Mouse (Mus musculus) hindbrain, embryonic 13.5 days (tissue): ENCODE results near the gene Sae1. TPM values are rescaled to one million over a fixed set of nuclear protein-coding genes. Genes with fewer than 3 reads are reported as not detected.
"Not testable (repeated sequence)": the region's sequence is repeated elsewhere in the genome, so short reads cannot be mapped to it uniquely, and the experiment has no call there.

Experiments
- ATAC-seq: fragments of 200-750 bp; cut with Nextera tagmentation; 2 replicates; pipeline ENCODE4 v1.8.0; 2017; ENCODE audit warnings: moderate TSS enrichment; ENCODE audit not compliant: low FRiP score
- H3K27ac ChIP-seq: fragments of 300-500 bp; sonication (generic); 2 replicates; pipeline ENCODE4 v1.5.1; 2015; ENCODE audit warnings: inconsistent platforms, mild to moderate bottlenecking, moderate library complexity
- H3K27me3 ChIP-seq: fragments of 300-500 bp; sonication (generic); 2 replicates; pipeline ENCODE4 v1.6.1; 2015; ENCODE audit warnings: mild to moderate bottlenecking, inconsistent platforms
- H3K36me3 ChIP-seq: fragments of 300-500 bp; sonication (generic); 2 replicates; pipeline ENCODE4 v1.6.1; 2015; ENCODE audit warnings: mild to moderate bottlenecking, inconsistent platforms
- H3K4me1 ChIP-seq: fragments of 300-500 bp; sonication (generic); replicated peaks from 2 replicates; pipeline ENCODE4 v1.6.1; 2015; ENCODE audit warnings: inconsistent platforms
- H3K4me2 ChIP-seq: fragments of 300-500 bp; sonication (generic); 2 replicates; pipeline ENCODE4 v1.6.1; 2015; ENCODE audit warnings: inconsistent platforms, mild to moderate bottlenecking, moderate library complexity
- H3K4me3 ChIP-seq: fragments of 300-500 bp; sonication (generic); 2 replicates; pipeline ENCODE4 v1.5.1; 2015; ENCODE audit warnings: mild to moderate bottlenecking, inconsistent platforms
- H3K9ac ChIP-seq: fragments of 300-500 bp; sonication (generic); 2 replicates; pipeline ENCODE4 v1.6.1; 2015; ENCODE audit warnings: mild to moderate bottlenecking, inconsistent platforms
- H3K9me3 ChIP-seq: fragments of 300-500 bp; sonication (generic); 2 replicates; pipeline ENCODE4 v1.6.1; 2016; ENCODE audit warnings: inconsistent platforms
- WGBS: fragments of 180-500 bp; shearing (Covaris S2); methylation state at CpG from one replicate; pipeline ENCODE4 v1.1.7; 2015; 5-methylcytosine and 5-hydroxymethylcytosine counted together
- polyA plus RNA-seq: library from polyadenylated mRNA; unstranded; fragments of >200 nt; fragmentation: Nextera tagmentation; extraction: Ambion mirVana; gene quantifications from 2 replicates; pipeline ENCODE4 v1.2.1, GENCODE M21; 2015

Sae1 gene
- polyA plus RNA-seq, 1 experiment from 2014 or later: 260 TPM

DNA sequence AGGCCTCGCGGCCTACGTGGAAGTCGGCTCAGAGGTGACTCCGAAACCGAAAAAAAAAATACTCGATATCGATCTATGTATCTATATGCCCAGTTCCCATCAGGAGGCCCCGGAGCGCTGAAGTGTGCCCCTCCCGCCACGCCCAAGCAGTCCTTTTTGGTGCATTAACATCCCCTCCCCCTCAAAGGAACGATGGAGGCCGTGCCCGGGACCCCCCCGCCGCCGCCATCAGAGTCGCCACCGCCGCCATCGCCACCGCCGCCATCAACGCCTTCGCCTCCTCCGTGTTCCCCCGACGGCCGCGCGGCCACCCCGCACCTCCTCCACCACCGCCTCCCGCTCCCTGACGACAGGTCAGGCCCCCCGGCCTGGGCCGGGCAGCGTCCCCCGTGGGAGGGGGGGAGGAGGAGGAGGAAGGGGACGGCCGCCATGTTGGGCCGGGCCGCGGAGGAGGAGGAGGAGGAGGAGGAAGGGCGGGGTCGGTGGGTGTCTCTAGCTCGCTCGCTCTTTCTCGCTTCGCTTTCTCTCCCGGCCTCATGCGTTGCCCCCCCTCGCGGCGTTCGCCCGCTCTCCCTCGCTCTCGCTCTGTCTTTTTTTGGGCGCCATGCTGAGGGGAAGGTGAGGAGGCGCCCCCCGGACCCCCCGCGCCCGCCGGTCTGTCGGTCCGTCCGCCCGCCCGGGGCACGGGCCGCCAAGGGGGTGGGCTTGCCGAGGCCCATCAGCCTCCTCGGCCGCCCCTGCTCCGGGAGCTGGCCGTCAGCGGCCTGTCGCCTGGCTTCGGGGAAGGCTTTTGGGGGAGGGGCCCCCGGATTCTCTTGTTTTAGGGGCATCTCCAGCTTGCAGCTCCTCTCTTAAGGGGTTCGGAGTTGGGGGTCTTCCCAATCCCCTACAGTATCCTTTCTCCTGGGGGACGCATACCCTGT lies 13.3 kb upstream of the Sae1 start, which contains the start of gene Zc3h4:
Zc3h4 (plus strand) TSS at position 222 of the 923 bp plus-strand sequence.
- Histone ChIP-seq H3K4me2 (peak within 1 kb of the TSS; percentile 91), H3K36me3 (no peaks in the 10 kb centered on the region), H3K27me3 (no peaks in the 10 kb centered on the region), H3K4me3 (peak within 1 kb of the TSS; percentile 94), H3K9ac (peak within 1 kb of the TSS; percentile 100), H3K27ac (peak within 1 kb of the TSS; percentile 100), H3K4me1 (peaks cover 32% of the 10 kb centered on the region), H3K9me3 (no peaks in the 10 kb centered on the region)
- WGBS: under 1% methylated on average over 56 of the region's 85 CpGs
- ATAC-seq: peak; percentile 41

DNA sequence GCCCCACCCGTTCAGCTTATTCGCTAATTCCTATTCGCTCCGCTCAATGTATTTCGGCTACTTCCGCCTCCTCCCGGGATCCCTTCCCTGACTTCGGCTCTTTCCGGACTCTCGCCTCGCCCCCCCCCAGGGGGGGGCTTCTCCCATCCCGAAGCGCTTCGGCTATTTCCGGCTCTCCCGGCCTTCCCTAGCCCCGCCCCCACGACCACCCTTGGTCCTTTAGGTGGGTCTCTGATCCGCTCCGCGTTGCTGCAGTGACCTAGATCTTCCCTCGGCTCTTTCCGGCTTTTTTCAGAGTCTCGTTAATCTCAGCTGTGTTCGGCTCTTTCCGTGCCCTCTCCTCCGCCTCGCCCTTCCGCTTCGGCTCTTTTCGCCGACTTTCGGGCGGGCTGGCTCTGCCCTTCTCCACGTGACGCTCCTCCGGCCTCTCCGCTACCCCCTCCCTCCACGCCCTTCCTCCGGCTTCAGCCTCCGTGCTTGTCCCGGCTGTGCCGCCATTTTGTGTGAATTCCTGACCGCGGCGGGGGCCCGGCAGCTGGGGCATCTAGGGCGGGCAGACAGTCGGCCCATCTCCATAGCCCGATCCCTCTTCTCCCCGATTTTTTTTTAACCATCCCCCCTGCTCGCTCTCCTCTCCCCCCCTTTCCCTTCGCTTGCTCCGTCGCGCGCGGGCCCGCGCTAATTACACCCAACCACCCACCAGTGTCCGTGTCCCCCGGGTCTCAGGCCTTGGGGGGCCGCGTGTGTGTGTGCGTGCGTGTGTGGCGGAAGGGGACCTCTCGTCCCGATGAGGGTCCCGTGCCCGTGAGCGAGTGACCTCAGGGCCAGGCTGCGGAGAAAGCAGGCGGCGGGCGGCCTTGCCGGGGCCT lies 12.4 kb upstream of the Sae1 start:
- Histone ChIP-seq H3K4me3 (peak overlapping the region; percentile 94), H3K4me2 (peak overlapping the region; percentile 91), H3K4me1 (peaks cover 23% of the 10 kb centered on the region), H3K9me3 (no peaks in the 10 kb centered on the region), H3K9ac (peak overlapping the region; percentile 100), H3K36me3 (no peaks in the 10 kb centered on the region), H3K27me3 (no peaks in the 10 kb centered on the region), H3K27ac (peak overlapping the region; percentile 100)
- ATAC-seq: peak; percentile 96
- 0% methylated on average over 77 of the region's 77 CpGs for WGBS

DNA sequence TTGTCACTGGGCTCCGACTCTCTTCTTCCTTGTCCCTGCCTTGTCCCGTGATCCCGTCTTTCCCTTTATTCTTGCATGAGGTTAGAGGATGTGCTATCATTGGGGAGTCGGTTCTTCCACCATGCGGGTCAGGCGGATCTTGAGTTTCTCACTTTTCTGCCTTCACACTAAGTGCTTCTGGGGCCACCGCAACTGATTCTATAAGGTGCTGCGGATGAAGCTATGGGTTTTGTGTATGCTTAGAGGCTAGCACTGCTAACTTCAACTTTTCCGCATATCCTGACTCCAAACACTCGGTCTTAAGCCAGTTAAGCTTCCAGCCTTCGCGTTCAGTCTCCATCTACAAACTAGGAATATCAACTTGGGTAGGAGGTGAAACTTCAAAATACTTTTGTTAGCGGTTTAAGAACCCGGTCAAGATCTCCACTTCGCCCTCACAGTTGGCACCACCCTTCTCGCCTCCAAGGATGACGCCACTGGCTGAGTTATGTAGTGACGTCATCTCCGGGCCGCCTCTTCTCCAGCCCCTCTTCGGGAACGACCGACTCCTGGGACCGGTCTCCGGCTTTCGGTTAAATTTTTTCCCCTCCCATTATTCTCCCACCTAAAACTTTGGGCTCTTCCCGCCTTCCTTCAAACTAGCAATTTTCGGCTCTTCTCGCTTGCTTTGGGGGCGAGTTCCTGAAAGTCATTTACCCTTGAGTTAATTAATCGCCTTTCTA lies 11.7 kb upstream of the Sae1 start:
- H3K4me1 ChIP-seq: peaks cover 16% of the 10 kb centered on the region
- H3K27ac ChIP-seq: peak overlapping the region; percentile 100
- WGBS: under 1% methylated on average over 31 of the region's 31 CpGs
- peak; percentile 79 for ATAC-seq
- no peaks in the 10 kb centered on the region for H3K36me3 ChIP-seq
- no peaks in the 10 kb centered on the region for H3K9me3 ChIP-seq
- H3K4me3 ChIP-seq: peak overlapping the region; percentile 94
- peak overlapping the region; percentile 63 for H3K9ac ChIP-seq
- no peaks in the 10 kb centered on the region for H3K27me3 ChIP-seq
- H3K4me2 ChIP-seq: peak overlapping the region; percentile 91

DNA sequence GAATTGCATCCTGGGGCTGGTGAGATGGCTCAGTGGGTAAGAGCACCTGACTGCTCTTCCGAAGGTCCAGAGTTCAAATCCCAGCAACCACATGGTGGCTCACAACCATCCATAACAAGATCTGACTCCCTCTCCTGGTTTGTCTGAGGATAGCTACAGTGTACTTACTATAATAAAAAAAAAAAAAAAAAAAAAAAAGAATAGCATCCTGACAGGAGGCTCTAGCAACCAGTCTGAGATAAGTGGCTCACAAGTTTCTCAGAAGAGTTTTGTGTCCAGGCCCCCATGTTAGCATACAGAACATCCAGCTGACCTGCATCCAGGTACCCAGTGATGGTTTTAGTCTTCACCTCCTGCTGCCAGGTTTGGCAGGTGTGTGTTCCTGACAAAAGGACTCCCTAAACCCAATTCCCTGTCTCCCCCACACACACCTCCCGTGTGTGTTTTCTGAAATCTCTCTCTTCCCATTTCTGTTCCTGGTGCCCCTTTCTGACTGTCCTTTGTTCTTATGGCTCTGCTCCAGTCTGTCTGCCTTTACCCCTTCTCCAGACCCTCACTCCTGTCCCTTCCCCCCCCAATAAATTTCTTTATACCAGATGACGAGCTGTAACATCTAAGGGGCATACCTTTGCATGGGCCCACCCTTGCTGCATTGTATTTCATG lies 10.9 kb upstream of the Sae1 start:
- no peaks in the 10 kb centered on the region for H3K36me3 ChIP-seq
- peak overlapping the region; percentile 63 for H3K9ac ChIP-seq
- no peak for ATAC-seq
- H3K27me3 ChIP-seq: no peaks in the 10 kb centered on the region
- 49% methylated on average over 3 of the region's 3 CpGs for WGBS
- peak overlapping the region; percentile 100 for H3K27ac ChIP-seq
- peak overlapping the region; percentile 91 for H3K4me2 ChIP-seq
- H3K4me1 ChIP-seq: peaks cover 11% of the 10 kb centered on the region
- H3K4me3 ChIP-seq: peak overlapping the region; percentile 94
- no peaks in the 10 kb centered on the region for H3K9me3 ChIP-seq

DNA sequence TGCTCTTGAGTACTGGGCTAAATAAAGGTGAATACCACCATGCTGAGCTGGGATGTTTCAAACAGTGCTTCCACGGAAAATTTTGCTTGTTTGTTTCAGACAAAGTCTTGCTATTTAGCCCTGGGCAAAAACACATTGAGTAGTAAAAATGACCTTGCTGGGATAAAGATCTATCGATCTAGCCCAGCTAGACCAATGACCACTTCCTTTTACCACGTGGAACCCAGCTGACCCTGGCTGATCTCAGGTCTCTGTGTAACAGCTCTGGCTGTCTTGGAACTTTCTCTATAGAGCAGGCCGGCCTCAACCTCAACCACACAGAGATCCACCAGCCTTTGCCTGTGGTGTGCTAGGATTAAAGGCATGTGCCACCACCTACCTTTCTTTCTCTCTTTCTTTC lies 9.9 kb upstream of the Sae1 start:
- WGBS: 78% methylated on average over 4 of the region's 4 CpGs
- ATAC-seq: no peak
- no peak overlapping the region for H3K4me2 ChIP-seq

DNA sequence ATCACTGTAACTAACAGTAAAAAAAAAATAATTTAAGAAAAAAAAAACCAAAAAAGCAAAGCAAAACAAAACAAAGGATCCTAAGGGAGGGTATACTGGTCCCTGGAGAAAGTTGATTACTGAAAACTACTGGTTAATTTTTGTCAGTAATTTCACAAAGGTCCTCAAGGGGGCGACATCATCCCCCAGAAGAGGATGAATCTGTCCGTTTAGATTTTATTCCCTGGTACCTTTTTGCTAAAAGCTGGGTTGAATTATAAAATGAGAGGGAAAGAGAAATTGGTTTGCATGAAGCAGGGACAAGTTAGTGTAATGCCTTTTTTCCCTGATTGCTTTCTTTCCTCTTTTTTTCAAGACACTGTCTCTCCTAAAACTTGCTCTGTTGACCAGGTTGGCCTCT lies 8.3 kb upstream of the Sae1 start:
- Histone ChIP-seq H3K4me2 (no peak overlapping the region), H3K4me3 (no peak overlapping the region), H3K27me3 (no peaks in the 10 kb centered on the region), H3K9ac (no peak overlapping the region), H3K27ac (no peak overlapping the region), H3K36me3 (no peaks in the 10 kb centered on the region), H3K9me3 (no peaks in the 10 kb centered on the region), H3K4me1 (peaks cover 7% of the 10 kb centered on the region)
- 4% methylated on average over 2 of the region's 2 CpGs for WGBS
- no peak for ATAC-seq

More for the DNA sequence above, 9.9 kb upstream of the Sae1 start:
- H3K9ac ChIP-seq: no peak overlapping the region
- H3K4me3 ChIP-seq: no peak overlapping the region
- no peak overlapping the region for H3K27ac ChIP-seq
- no peaks in the 10 kb centered on the region for H3K9me3 ChIP-seq
- no peaks in the 10 kb centered on the region for H3K27me3 ChIP-seq
- peaks cover 7% of the 10 kb centered on the region for H3K4me1 ChIP-seq
- H3K36me3 ChIP-seq: no peaks in the 10 kb centered on the region

DNA sequence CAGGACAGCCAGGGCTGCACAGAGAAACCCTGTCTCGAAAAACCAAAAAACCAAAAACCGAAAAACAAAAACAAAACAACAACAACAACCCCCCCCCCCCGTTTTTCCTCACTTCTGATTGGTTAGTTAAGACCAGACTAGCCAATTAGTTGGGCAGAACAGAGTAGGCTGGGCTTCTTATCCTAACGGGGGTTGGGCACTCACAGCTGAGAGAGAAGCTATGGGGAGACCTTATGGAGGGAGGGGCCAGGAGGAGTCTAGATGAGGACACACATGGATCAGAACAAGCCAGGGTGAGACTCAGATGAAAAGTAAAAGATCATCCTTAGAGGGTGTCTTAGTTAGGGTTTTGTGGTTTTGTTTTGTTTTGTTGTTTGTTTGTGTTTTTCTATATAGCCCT lies 5.3 kb upstream of the Sae1 start:
- Histone ChIP-seq H3K27ac (no peak overlapping the region), H3K27me3 (no peaks in the 10 kb centered on the region), H3K9me3 (no peaks in the 10 kb centered on the region), H3K36me3 (no peaks in the 10 kb centered on the region), H3K4me3 (no peak overlapping the region), H3K9ac (no peak overlapping the region), H3K4me2 (no peak overlapping the region), H3K4me1 (peaks cover 5% of the 10 kb centered on the region; the same call in 1 of the 2 replicates)
- WGBS: 54% methylated on average over 4 of the region's 4 CpGs
- ATAC-seq: no peak

DNA sequence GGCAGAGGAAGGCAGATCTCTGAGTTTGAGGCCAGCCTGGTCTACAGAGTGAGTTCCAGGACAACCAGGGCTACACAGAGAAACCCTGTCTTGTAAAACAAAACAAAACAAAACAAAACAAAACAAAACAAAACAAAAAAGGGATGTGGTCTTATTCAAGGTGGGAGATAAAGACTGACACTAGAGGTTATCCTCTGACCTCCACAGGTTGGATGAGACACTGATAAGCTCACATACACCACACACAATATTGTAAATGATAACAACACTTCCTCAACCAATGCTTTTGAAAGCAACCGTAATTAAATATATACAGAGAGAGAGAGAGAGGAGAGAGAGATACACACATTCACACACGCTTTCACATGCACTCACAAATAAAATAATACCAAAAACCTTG lies 2.3 kb upstream of the Sae1 start:
- peaks cover 27% of the 10 kb centered on the region for H3K4me1 ChIP-seq
- H3K27me3 ChIP-seq, H3K9me3 ChIP-seq, H3K4me3 ChIP-seq, H3K4me2 ChIP-seq, H3K27ac ChIP-seq, H3K9ac ChIP-seq, H3K36me3 ChIP-seq, ATAC-seq: not testable (repeated sequence)
- 88% methylated on average over 2 of the region's 2 CpGs for WGBS

DNA sequence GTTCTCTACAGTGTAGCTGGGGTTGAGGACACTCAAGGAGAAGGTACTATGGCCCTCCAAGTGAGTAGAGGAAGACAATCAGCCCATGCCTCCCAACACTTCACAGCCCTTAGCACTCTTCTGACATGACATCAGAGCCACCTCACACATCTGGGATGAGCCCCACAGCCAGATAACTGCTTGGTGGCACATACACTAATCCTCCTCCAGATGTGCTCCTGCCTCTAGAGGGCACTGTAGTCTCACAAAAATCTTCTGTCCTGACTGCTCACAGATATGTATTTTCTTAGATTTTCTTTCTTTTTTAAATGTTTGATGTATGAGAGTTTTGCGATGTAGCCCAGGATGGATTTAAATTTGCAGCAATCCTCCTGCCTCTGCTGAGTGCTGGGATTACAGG lies 11.1 kb downstream of the Sae1 start:
- Histone ChIP-seq H3K4me3 (no peak overlapping the region), H3K27me3 (no peaks in the 10 kb centered on the region), H3K36me3 (peaks cover 58% of the 10 kb centered on the region), H3K4me1 (no peaks in the 10 kb centered on the region), H3K27ac (no peak overlapping the region), H3K9me3 (no peaks in the 10 kb centered on the region), H3K4me2 (no peak overlapping the region), H3K9ac (no peak overlapping the region)
- no peak for ATAC-seq
- 98% methylated on average over 1 of the region's 1 CpGs for WGBS

DNA sequence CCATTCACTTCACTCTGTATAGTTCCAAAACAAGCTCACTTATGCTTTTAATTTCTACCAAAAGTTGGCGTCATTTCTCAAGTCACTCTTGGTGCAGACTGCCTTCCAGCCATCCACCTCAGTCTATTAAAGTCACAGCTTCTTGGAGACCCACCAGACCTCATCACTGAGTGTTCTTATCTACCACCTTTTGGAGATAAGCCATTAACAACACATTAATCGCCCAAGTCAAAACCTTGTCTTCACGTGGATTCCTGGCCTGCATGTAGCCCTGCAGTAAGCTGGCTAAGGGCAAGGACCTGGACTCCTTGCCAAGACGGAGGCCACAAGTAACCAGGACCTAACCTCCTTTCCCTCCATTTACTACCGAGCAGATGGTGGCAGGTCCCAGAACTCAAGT lies 12.6 kb downstream of the Sae1 start:
- Histone ChIP-seq H3K4me3 (no peak overlapping the region), H3K4me2 (no peak overlapping the region), H3K9ac (no peak overlapping the region), H3K4me1 (no peaks in the 10 kb centered on the region), H3K27me3 (no peaks in the 10 kb centered on the region), H3K9me3 (no peaks in the 10 kb centered on the region), H3K36me3 (peaks cover 65% of the 10 kb centered on the region), H3K27ac (no peak overlapping the region)
- no peak for ATAC-seq
- 91% methylated on average over 5 of the region's 5 CpGs for WGBS

DNA sequence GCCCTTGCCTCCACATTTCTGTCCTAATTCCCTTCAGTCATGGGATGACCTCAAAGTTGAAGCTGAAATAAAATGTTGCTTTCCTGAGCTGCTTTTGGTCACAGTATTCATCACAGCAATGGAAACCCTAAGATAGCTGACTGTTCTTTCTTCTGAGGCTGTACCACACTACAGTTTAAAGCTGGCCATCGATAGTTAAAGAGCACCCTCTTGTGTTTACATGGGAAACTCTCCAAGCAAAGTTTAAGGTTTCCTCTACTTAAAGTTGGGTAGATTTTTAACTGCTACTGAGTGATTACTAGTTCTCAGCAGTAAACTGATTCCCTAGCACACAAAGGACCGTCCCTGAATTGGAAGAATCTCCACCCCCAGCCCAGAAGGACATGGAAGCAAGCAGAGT lies 13.9 kb downstream of the Sae1 start:
- Histone ChIP-seq H3K36me3 (peaks cover 72% of the 10 kb centered on the region), H3K4me3 (no peak overlapping the region), H3K4me1 (no peaks in the 10 kb centered on the region), H3K9ac (no peak overlapping the region), H3K9me3 (no peaks in the 10 kb centered on the region), H3K27me3 (no peaks in the 10 kb centered on the region), H3K4me2 (no peak overlapping the region), H3K27ac (no peak overlapping the region)
- WGBS: 52% methylated on average over 2 of the region's 2 CpGs
- no peak for ATAC-seq
